Mouse (Mus musculus): ENCODE results near the gene Adamts17.

- TF ChIP-seq CTCF (IDR thresholded peaks at IDR 0.05) = peak; percentile 35
- no peak for TF ChIP-seq EP300 (IDR thresholded peaks at IDR 0.05; ENCODE audit: insufficient read depth, low read depth, low read length)
- TF ChIP-seq POLR2A (IDR thresholded peaks at IDR 0.05; ENCODE audit: insufficient read depth, low read depth, low read length) = no peak
Observed at GRCm38 (mm10) chr7:66955455-66955919, 116.0 kb downstream of the Adamts17 start.
